Mouse (Mus musculus) hindbrain, embryonic 14.5 days (tissue): ENCODE measurements around the gene Coq9. TPM values are rescaled to one million over a fixed set of nuclear protein-coding genes. Genes with fewer than 3 reads are reported as not detected.

Experiments
- ATAC-seq: fragments of 200-750 bp; cut with Nextera tagmentation; 2 replicates; pipeline ENCODE4 v1.8.0; 2017; ENCODE audit warnings: moderate number of reproducible peaks, mild to moderate bottlenecking, moderate TSS enrichment, moderate library complexity; ENCODE audit not compliant: low FRiP score
- DNase-seq: peaks from one replicate; pipeline ENCODE4 v3.0.0-alpha.2; 2015; ENCODE audit warnings: low spot score
- H3K27ac ChIP-seq: fragments of 300-500 bp; sonication (generic); 2 replicates; pipeline ENCODE4 v1.5.1; 2014; ENCODE audit warnings: mild to moderate bottlenecking, moderate library complexity
- H3K27me3 ChIP-seq: fragments of 300-500 bp; sonication (generic); 2 replicates; pipeline ENCODE4 v1.6.1; 2014; ENCODE audit warnings: mild to moderate bottlenecking, low read length, mixed read lengths; ENCODE audit not compliant: control insufficient read depth, insufficient read depth
- H3K36me3 ChIP-seq: fragments of 300-500 bp; sonication (generic); replicated peaks from 2 replicates; pipeline ENCODE4 v1.6.1; 2014; ENCODE audit not compliant: control insufficient read depth, insufficient read depth
- H3K4me1 ChIP-seq: fragments of 300-500 bp; sonication (generic); replicated peaks from 2 replicates; pipeline ENCODE4 v1.6.1; 2014; ENCODE audit warnings: antibody characterized with exemption, low read length, mixed read lengths; ENCODE audit not compliant: control insufficient read depth, insufficient read depth
- H3K4me2 ChIP-seq: fragments of 300-500 bp; sonication (generic); replicated peaks from 2 replicates; pipeline ENCODE4 v1.6.1; 2014; ENCODE audit warnings: mild to moderate bottlenecking, moderate library complexity
- H3K4me3 ChIP-seq: fragments of 300-500 bp; sonication (generic); replicated peaks from 2 replicates; pipeline ENCODE4 v1.5.1; 2014; ENCODE audit warnings: mild to moderate bottlenecking, low read length
- H3K9ac ChIP-seq: fragments of 300-500 bp; sonication (generic); 2 replicates; pipeline ENCODE4 v1.6.1; 2014
- H3K9me3 ChIP-seq: fragments of 300-500 bp; sonication (generic); 2 replicates; pipeline ENCODE4 v1.6.1; 2016; ENCODE audit warnings: low read length; ENCODE audit not compliant: control insufficient read depth
- WGBS: fragments of 180-500 bp; shearing (Covaris S2); extraction: QIAGEN DNeasy Blood & Tissue Kit; methylation state at CpG from one replicate; pipeline ENCODE4 v1.1.7; 2014; 5-methylcytosine and 5-hydroxymethylcytosine counted together
- polyA plus RNA-seq: library from polyadenylated mRNA; unstranded; fragments of >200 nt; fragmentation: Nextera tagmentation; extraction: Ambion mirVana; gene quantifications from 2 replicates; pipeline ENCODE4 v1.2.1, GENCODE M21; 2014

Coq9 gene
- polyA plus RNA-seq, 1 experiment from 2014 or later = 59.1 TPM

DNA sequence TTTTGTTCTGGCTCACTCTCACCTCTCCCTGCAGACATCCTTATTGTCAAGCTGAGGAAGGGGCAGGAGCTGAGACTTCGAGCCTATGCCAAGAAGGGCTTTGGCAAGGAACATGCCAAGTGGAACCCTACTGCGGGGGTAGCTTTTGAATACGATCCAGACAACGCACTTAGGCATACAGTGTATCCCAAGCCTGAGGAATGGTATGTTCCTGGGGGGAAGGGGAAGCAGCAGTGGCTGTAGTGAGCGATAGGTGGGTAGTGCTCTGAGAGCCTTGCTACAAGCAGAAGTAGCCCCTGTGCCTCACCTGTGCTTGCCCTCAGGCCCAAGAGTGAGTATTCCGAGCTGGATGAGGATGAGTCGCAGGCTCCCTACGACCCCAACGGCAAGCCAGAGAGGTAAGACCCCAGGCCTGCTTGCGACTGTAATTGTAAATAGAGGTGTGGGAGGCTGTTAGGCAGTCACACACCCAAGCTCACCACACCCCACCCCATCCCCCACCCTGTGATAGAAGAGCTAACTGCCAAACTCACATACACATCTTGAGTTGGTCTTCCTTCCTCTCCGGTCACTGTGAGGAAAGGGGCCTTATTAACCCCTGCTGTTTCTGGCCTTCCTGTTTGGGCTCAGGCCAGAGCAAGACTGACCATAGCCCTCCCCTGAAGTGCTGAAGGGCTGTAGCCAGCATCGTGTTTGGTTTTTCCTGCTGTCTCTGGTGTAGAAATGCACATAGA, 24.5 kb downstream of the Coq9 start:
- no peak overlapping the region for H3K4me3 ChIP-seq
- no peak overlapping the region for H3K27ac ChIP-seq
- DNase-seq (no peak), ATAC-seq (no peak)
- H3K9ac ChIP-seq = no peak overlapping the region
- 94% methylated on average over 12 of the region's 12 CpGs for WGBS
- no peaks in the 10 kb centered on the region for H3K9me3 ChIP-seq
- H3K4me2 ChIP-seq = no peak overlapping the region
- no peaks in the 10 kb centered on the region for H3K27me3 ChIP-seq
- peaks cover 14% of the 10 kb centered on the region for H3K4me1 ChIP-seq
- peaks cover 73% of the 10 kb centered on the region for H3K36me3 ChIP-seq

DNA sequence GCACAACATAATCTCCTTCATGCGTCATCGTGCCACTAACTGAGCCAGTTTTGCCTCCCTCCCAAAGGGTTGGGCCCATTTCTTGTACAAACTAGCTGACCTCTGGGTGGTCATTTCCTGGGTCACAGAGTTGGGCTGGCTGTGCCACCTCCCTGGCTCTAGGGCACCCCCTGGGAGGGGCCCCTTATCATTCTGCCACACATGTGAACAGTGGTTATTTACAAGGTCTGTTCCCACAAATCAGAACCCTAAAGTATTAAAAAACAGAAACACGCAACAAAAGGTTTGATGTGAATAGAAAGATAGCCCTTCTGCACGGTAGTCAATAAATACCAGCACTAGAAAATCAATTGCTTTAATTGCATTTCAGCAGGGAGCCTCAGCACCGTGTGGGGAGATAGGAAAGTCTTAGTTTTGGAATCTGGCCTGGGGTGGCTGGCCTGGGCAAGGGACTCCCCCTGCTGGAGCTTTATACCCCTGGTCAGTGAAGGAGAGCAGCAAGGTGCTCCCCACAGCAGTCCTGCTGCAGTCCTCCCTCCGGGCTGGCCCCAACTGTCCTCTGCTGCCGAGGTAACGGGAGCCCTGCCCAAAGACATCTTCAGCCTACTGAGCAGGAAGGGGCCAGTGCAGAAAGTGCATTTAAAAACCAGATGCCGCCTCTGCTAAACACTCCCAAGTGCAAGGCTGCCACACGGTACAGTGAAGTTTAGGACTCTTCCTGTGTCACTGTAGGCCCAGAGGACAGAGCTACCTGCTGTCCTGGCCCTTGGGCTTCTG, 26.0 kb downstream of the Coq9 start:
- DNase-seq (no peak), ATAC-seq (no peak)
- Histone ChIP-seq H3K4me3 (no peak overlapping the region), H3K4me2 (no peak overlapping the region), H3K9me3 (no peaks in the 10 kb centered on the region), H3K27me3 (no peaks in the 10 kb centered on the region), H3K36me3 (peaks cover 73% of the 10 kb centered on the region), H3K4me1 (peaks cover 14% of the 10 kb centered on the region), H3K27ac (no peak overlapping the region), H3K9ac (no peak overlapping the region)
- 79% methylated on average over 10 of the region's 10 CpGs for WGBS

DNA sequence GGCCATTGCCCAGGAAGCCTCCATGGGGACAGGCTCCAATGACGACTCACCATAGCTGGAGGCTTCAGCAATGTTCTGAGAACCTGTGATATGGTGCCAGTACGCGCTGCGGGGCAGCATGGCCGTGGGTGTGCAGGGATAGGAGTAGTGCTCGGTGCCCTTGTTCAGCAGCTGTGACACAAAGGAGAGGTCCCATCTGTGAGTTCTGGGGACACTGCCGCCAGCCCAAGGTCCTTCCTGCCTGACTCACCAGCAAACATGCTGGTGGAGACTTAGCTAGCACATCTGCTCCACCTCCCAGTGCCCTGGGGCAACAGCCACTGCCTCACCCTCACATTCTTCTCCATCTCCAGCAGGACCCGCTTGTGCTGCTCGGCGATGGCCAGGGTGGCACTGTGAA, 27.2 kb downstream of the Coq9 start:
- H3K36me3 ChIP-seq = peaks cover 70% of the 10 kb centered on the region

DNA sequence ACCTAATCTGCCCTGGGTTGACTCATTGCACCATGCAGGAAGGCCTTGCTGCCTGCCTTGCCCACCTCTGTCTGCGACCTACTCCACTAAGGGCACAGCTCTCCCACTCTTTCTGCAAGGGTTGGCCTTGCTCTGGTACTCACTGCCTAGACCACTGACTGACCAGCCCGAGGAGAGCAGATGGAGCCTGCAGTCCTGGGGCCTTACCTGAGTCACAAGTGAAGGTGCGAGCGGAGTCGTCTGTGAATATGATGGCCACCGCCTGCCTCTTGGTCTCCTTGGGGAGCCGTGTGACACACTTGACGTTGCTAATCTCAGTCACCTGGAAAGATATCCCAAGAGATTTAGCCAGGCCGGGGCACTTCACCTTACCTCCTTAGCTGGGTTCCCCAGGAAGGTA, 28.8 kb downstream of the Coq9 start:
- WGBS = 90% methylated on average over 9 of the region's 9 CpGs
- no peak for ATAC-seq
- H3K4me3 ChIP-seq = no peak overlapping the region
- H3K4me2 ChIP-seq = no peak overlapping the region
- H3K27me3 ChIP-seq = no peaks in the 10 kb centered on the region
- peaks cover 53% of the 10 kb centered on the region for H3K36me3 ChIP-seq
- H3K9ac ChIP-seq = no peak overlapping the region
- no peak for DNase-seq
- H3K4me1 ChIP-seq = peaks cover 29% of the 10 kb centered on the region
- no peak overlapping the region for H3K27ac ChIP-seq
- no peaks in the 10 kb centered on the region for H3K9me3 ChIP-seq

More for the DNA sequence above, 27.2 kb downstream of the Coq9 start:
- DNase-seq = no peak
- Histone ChIP-seq H3K27ac (no peak overlapping the region), H3K9ac (no peak overlapping the region), H3K4me2 (no peak overlapping the region), H3K4me1 (peaks cover 21% of the 10 kb centered on the region), H3K9me3 (no peaks in the 10 kb centered on the region), H3K4me3 (no peak overlapping the region), H3K27me3 (no peaks in the 10 kb centered on the region)
- no peak for ATAC-seq
- 79% methylated on average over 10 of the region's 10 CpGs for WGBS

DNA sequence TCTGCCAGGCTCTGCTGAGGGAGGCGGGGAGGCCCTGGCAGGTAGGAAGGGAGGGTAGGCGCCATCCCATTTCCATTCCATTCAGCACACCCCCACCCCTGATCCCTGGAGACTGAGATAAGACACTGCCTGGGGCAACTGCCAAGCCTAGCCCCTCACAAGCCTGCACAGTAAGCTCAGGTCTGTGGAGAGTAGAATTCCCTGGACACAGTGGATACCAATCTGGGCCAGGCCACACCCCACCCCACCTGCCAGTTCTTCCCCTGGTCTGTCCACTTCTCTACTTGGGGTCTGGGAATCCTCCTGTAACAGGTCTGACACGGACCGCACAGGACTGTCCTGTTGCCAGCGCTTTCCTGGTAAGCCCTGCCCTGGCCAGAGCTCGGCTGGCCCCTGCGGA, 31.0 kb downstream of the Coq9 start:
- ATAC-seq = no peak
- WGBS = 65% methylated on average over 6 of the region's 7 CpGs
- H3K27ac ChIP-seq = no peak overlapping the region

DNA sequence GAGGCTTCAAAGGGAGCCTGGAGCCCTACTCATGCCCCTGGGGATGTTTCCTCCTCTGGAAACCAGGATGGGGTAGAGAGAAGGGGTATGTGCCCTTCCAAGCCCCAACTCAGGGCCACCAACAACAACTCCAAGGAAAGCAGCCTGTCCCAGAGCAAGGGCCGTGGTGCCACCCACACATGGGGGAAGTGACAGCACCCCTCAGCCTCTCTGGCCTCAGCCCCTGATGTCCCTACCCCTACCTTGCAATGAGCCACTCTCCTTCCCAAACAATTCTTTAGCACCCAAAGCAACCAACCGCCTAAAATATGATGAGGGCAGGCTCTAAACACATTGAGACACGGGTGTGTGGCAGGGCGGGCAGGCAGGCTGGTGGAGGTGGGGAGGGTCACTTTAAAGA, 31.9 kb downstream of the Coq9 start:
- Histone ChIP-seq H3K36me3 (peaks cover 24% of the 10 kb centered on the region), H3K27me3 (peaks cover 12% of the 10 kb centered on the region), H3K27ac (peak overlapping the region; percentile 78), H3K9ac (peak overlapping the region; percentile 79), H3K9me3 (no peaks in the 10 kb centered on the region), H3K4me1 (peaks cover 37% of the 10 kb centered on the region), H3K4me3 (peak overlapping the region; percentile 55), H3K4me2 (peak overlapping the region; percentile 78)
- ATAC-seq (no peak), DNase-seq (no peak)
- 17% methylated on average over 4 of the region's 4 CpGs for WGBS

More for the DNA sequence above, 31.0 kb downstream of the Coq9 start:
- peaks cover 36% of the 10 kb centered on the region for H3K4me1 ChIP-seq
- peaks cover 32% of the 10 kb centered on the region for H3K36me3 ChIP-seq
- H3K27me3 ChIP-seq = peaks cover 4% of the 10 kb centered on the region
- DNase-seq = no peak
- peak overlapping the region; percentile 55 for H3K4me3 ChIP-seq
- peak overlapping the region; percentile 79 for H3K9ac ChIP-seq
- H3K4me2 ChIP-seq = peak overlapping the region; percentile 78
- H3K9me3 ChIP-seq = no peaks in the 10 kb centered on the region

DNA sequence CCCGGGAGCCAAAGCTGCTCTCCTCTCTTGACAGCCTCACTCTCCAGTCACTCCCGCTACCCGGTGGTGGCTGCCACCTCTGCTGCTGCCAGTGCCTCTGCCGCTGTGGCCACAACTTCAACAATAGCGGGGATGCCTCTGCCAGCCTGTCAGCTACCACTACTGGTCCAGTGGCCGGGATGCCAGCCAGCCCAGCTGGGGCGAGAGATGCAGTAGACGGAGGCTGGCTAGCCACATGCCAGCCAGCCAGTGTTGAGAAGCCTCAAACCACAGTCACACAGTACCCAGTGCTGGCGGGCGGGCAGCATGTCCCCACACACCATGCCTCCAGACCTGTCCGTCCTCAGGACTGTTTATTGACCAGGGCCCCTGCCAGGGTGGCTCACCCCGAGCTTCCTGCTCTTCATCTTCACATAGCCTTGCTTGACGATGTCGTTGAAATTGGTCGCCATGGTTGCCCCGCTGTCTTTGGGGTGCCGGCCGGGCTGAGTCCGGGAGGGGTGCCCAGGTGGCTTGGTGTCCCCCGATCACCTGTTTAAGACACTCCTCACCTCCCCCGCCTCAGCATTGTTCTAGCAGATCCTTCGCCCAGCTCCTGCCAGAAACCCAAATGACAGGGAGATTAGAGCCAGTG, 32.5 kb downstream of the Coq9 start:
- Histone ChIP-seq H3K9ac (peak overlapping the region; percentile 79), H3K4me3 (peak overlapping the region; percentile 55), H3K9me3 (no peaks in the 10 kb centered on the region), H3K36me3 (peaks cover 18% of the 10 kb centered on the region), H3K4me2 (peak overlapping the region; percentile 78), H3K27me3 (peaks cover 15% of the 10 kb centered on the region), H3K4me1 (peaks cover 42% of the 10 kb centered on the region), H3K27ac (peak overlapping the region; percentile 78)
- peak; percentile 50 for ATAC-seq
- peak; percentile 62 for DNase-seq
- WGBS = 2% methylated on average over 22 of the region's 22 CpGs

DNA sequence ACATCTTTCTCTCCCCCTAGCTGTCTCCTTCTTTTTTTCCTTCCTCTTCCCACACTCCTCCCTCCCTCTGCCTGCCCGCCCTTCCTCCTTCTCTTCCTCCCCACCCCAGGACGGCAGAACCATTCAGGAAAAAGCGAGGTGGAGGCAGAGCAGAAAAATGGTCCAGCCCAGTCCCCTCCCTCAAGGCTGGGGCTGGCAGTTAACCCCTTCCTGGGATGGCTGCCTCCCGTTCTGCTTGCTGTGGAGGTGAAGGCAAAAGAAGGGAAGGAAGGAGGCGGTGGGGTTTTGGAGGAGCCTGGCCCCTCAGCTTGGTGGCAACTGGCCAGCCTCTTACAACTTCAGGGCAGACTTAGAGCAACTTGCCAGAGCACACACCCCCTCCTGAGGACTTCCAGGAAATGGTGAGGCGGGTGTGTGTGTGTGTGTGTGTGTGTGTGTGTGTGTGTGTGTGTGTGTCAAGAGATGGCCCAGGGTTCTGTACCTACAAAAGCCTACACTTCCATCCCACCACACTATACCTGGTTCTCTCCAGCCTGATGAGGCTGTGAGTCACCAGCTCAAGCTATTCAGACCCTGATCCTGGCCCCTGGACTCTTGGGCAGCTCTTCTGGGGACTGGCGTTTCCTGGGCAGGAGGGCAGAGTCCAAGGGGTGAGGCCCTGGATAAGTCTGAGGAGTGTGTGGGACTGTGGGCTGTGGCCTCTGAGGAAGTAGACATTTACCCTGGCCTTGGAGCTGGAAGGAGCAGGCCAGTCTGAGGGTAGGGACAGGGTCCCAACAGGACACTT, 33.2 kb downstream of the Coq9 start:
- peak overlapping the region; percentile 79 for H3K9ac ChIP-seq
- H3K27ac ChIP-seq = peak overlapping the region; percentile 78
- peak; percentile 82 for DNase-seq
- peak overlapping the region; percentile 55 for H3K4me3 ChIP-seq
- peaks cover 44% of the 10 kb centered on the region for H3K4me1 ChIP-seq
- WGBS = 7% methylated on average over 7 of the region's 7 CpGs
- H3K9me3 ChIP-seq = no peaks in the 10 kb centered on the region
- peaks cover 11% of the 10 kb centered on the region for H3K36me3 ChIP-seq
- ATAC-seq = peak; percentile 84
- peaks cover 15% of the 10 kb centered on the region for H3K27me3 ChIP-seq
- H3K4me2 ChIP-seq = peak overlapping the region; percentile 78
